Mouse (Mus musculus): ENCODE data around the gene Tbc1d2.

- TF ChIP-seq CTCF (IDR thresholded peaks at IDR 0.05; ENCODE audit: low read depth, low read length) (no peak), POLR2A (IDR thresholded peaks at IDR 0.05; ENCODE audit: extremely low read depth, insufficient read depth, low read length) (no peak)
Measured at GRCm38 (mm10) chr4:46634881-46635280, 15.1 kb downstream of the Tbc1d2 start.

All from liver, adult 2 months (tissue).